In the genomic region with DNA sequence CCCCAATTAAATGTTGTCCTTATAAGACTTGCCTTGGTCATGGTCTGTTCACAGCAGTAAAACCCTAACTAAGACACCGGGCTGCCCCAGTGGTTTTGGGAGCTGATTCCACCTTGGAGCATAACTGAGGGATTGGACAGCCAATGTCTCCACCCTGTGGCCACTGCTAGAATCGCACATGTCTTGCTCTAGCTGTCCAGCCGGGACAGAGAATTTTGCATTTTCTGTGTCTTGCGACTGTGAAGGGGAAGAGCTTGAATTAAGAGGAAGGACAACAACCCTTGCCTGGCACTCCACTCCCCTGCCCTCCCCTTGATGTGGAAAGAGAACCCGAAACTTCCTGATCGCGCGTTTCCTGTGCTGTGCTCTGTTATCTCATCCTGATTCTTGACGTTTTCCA, we compare ENCODE assay signal across 8 mouse cellular contexts. TPM values are rescaled to one million over a fixed set of nuclear protein-coding genes. Genes with fewer than 3 reads are reported as not detected.
DNase-seq lines count a peak whose midpoint lies in the region; ATAC-seq and TF ChIP-seq lines count a peak whose summit lies in the region.

No protein-coding gene starts in this region.

- H3K4me3 ChIP-seq in embryonic facial prominence, embryonic 14.5 days (ENCODE audit: low read depth, low read length): no peak overlapping the region
- H3K4me3 ChIP-seq in heart, embryonic 10.5 days: no peak overlapping the region
- no peak overlapping the region for H3K4me3 ChIP-seq in lung, adult 2 months (replicated peaks; ENCODE audit: extremely low read depth, low read depth, low read length)
- no peak overlapping the region for H3K4me3 ChIP-seq in olfactory bulb, adult 2 months (ENCODE audit: insufficient read depth, low read depth, low read length)
- no peak overlapping the region for H3K4me3 ChIP-seq in thymus, adult 2 months (ENCODE audit: control insufficient read depth, insufficient read depth, low read length)

- TF ChIP-seq CTCF in lung, adult 2 months (IDR thresholded peaks at IDR 0.05; ENCODE audit: insufficient read depth, low read length): peak; percentile 94
- 0 out of 2 replicates have a peak, but pooled peaks have one; percentile 38 for TF ChIP-seq CTCF in olfactory bulb, adult 2 months (IDR thresholded peaks at IDR 0.05; ENCODE audit: insufficient read depth, low read depth, low read length)
- peak; percentile 49; the same call in 1 of the 2 replicates for TF ChIP-seq CTCF in thymus, adult 2 months (IDR thresholded peaks at IDR 0.05; ENCODE audit: borderline replicate concordance, control insufficient read depth, extremely low read depth, insufficient read depth, low read length, poor library complexity)

- 16% methylated on average over 9 of the region's 9 CpGs for WGBS in embryonic facial prominence, embryonic 14.5 days
- 12% methylated on average over 9 of the region's 9 CpGs for WGBS in heart, embryonic 10.5 days
- WGBS in large intestine, adult 2 months: 10% methylated on average over 9 of the region's 9 CpGs
- 7% methylated on average over 9 of the region's 9 CpGs for WGBS in lung, adult 2 months
- 19% methylated on average over 9 of the region's 9 CpGs for WGBS in olfactory bulb, adult 2 months
- WGBS in thymus, adult 2 months: 9% methylated on average over 9 of the region's 9 CpGs

- H3K27ac ChIP-seq in embryonic facial prominence, embryonic 14.5 days (replicated peaks; ENCODE audit: low read depth, low read length): no peak overlapping the region
- H3K27ac ChIP-seq in heart, embryonic 10.5 days: no peak overlapping the region
- no peak overlapping the region for H3K27ac ChIP-seq in olfactory bulb, adult 2 months (ENCODE audit: insufficient read depth, low read depth, low read length)
- no peak overlapping the region for H3K27ac ChIP-seq in thymus, adult 2 months (ENCODE audit: control insufficient read depth, insufficient read depth, low read length)

- ATAC-seq in embryonic facial prominence, embryonic 14.5 days (ENCODE audit: low read depth): peak; percentile 47; the same call in 1 of the 2 replicates

- H3K36me3 ChIP-seq in embryonic facial prominence, embryonic 14.5 days (ENCODE audit: control insufficient read depth, insufficient read depth, low read length): no peaks in the 10 kb centered on the region
- H3K36me3 ChIP-seq in heart, embryonic 10.5 days: no peaks in the 10 kb centered on the region
- H3K36me3 ChIP-seq in thymus, adult 2 months (ENCODE audit: control insufficient read depth, insufficient read depth, low read length): no peaks in the 10 kb centered on the region

- H3K9ac ChIP-seq in embryonic facial prominence, embryonic 14.5 days (ENCODE audit: low read depth, low read length): no peak overlapping the region

- no peaks in the 10 kb centered on the region for H3K4me1 ChIP-seq in embryonic facial prominence, embryonic 14.5 days (ENCODE audit: control insufficient read depth, insufficient read depth, low read length)
- peaks cover 6% of the 10 kb centered on the region for H3K4me1 ChIP-seq in heart, embryonic 10.5 days
- H3K4me1 ChIP-seq in lung, adult 2 months (ENCODE audit: control insufficient read depth, insufficient read depth, low read length): no peaks in the 10 kb centered on the region
- 0 out of 2 replicates have a peak, but pooled peaks cover 3% of the 10 kb centered on the region for H3K4me1 ChIP-seq in olfactory bulb, adult 2 months (ENCODE audit: control insufficient read depth, insufficient read depth, low read length)
- H3K4me1 ChIP-seq in thymus, adult 2 months (replicated peaks; ENCODE audit: control insufficient read depth, insufficient read depth, low read length): no peaks in the 10 kb centered on the region

- peak; percentile 70 to 72 for DNase-seq in B cell, adult 2 months
- peak; percentile 75 to 77 for DNase-seq in adrenal gland, postnatal 36 days
- peak; percentile 80 for DNase-seq in embryonic facial prominence, embryonic 14.5 days (ENCODE audit: low spot score)
- peak; percentile 83 for DNase-seq in heart, embryonic 10.5 days (ENCODE audit: low spot score)
- DNase-seq in large intestine, adult 2 months (ENCODE audit: low read depth, low spot score): peak; percentile 24
- DNase-seq in lung, adult 2 months: peak; percentile 72
- DNase-seq in thymus, adult 2 months: peak; percentile 45

- H3K4me2 ChIP-seq in embryonic facial prominence, embryonic 14.5 days (ENCODE audit: low read depth, low read length): no peak overlapping the region

- H3K27me3 ChIP-seq in embryonic facial prominence, embryonic 14.5 days (replicated peaks; ENCODE audit: control insufficient read depth, insufficient read depth, low read length): no peaks in the 10 kb centered on the region; the same call in 1 of the 2 replicates
- H3K27me3 ChIP-seq in heart, embryonic 10.5 days (ENCODE audit: insufficient read depth, poor library complexity, severe bottlenecking): no peaks in the 10 kb centered on the region
- no peaks in the 10 kb centered on the region for H3K27me3 ChIP-seq in thymus, adult 2 months (ENCODE audit: control insufficient read depth, insufficient read depth, low read length)

- no peak for TF ChIP-seq POLR2A in lung, adult 2 months (IDR thresholded peaks at IDR 0.05; ENCODE audit: borderline replicate concordance, extremely low read depth, low read depth, low read length)
- no peak for TF ChIP-seq POLR2A in olfactory bulb, adult 2 months (IDR thresholded peaks at IDR 0.05; ENCODE audit: insufficient read depth, low read depth, low read length)
- TF ChIP-seq POLR2A in thymus, adult 2 months (IDR thresholded peaks at IDR 0.05; ENCODE audit: control insufficient read depth, extremely low read depth, insufficient read depth, low read length, poor library complexity): no peak

- H3K9me3 ChIP-seq in embryonic facial prominence, embryonic 14.5 days (ENCODE audit: control insufficient read depth, low read length): no peaks in the 10 kb centered on the region
- H3K9me3 ChIP-seq in heart, embryonic 10.5 days: no peaks in the 10 kb centered on the region

RNA-seq across cellular contexts. Expression of a gene that starts 21.3 kb away (rescaled TPM):
- 1 to 10 TPM in 1 of 2 experiments, under 1 TPM in 1; 0.89 to 1.5 TPM for total RNA-seq in adrenal gland, postnatal 36 days (2021)
- 0.39 and 0.49 TPM in 2 replicates for polyA plus RNA-seq in embryonic facial prominence, embryonic 14.5 days (2014; fragmentation: Nextera tagmentation; extraction: Ambion mirVana)
- polyA plus RNA-seq in heart, embryonic 10.5 days (2016; fragmentation: Nextera tagmentation; extraction: Ambion mirVana): 0.48 and 1.0 TPM in 2 replicates
- polyA plus RNA-seq in large intestine, adult 2 months (2012; rRNA removed): 0.25 and 0.63 TPM in 2 replicates
- 2.4 and 5.4 TPM in 2 replicates for polyA plus RNA-seq in lung, adult 2 months (2012; rRNA removed)
- not detected in 2 replicates for polyA plus RNA-seq in olfactory bulb, adult 2 months (2012; ENCODE audit: insufficient read depth, insufficient read length, low replicate concordance, missing spikeins)
- 0.78 and 1.1 TPM in 2 replicates for polyA plus RNA-seq in thymus, adult 2 months (2012; rRNA removed)

RNA-seq across cellular contexts. Expression of a gene that starts 23.0 kb away (rescaled TPM):
- total RNA-seq in adrenal gland, postnatal 36 days (2021): 1 to 10 TPM; 1.4 to 2.4 TPM
- 0.96 and 1.7 TPM in 2 replicates for polyA plus RNA-seq in embryonic facial prominence, embryonic 14.5 days (2014; fragmentation: Nextera tagmentation; extraction: Ambion mirVana)
- 0.46 and 0.62 TPM in 2 replicates for polyA plus RNA-seq in heart, embryonic 10.5 days (2016; fragmentation: Nextera tagmentation; extraction: Ambion mirVana)
- polyA plus RNA-seq in large intestine, adult 2 months (2012; rRNA removed): 1.3 and 2.2 TPM in 2 replicates
- 2.5 and 5.0 TPM in 2 replicates for polyA plus RNA-seq in lung, adult 2 months (2012; rRNA removed)
- not detected in 2 replicates for polyA plus RNA-seq in olfactory bulb, adult 2 months (2012; ENCODE audit: insufficient read depth, insufficient read length, low replicate concordance, missing spikeins)
- polyA plus RNA-seq in thymus, adult 2 months (2012; rRNA removed): 3.7 and 4.2 TPM in 2 replicates

RNA-seq across cellular contexts. Expression of a gene that starts 56.1 kb away (rescaled TPM):
- total RNA-seq in adrenal gland, postnatal 36 days (2021): not detected
- polyA plus RNA-seq in embryonic facial prominence, embryonic 14.5 days (2014; fragmentation: Nextera tagmentation; extraction: Ambion mirVana): not detected in 2 replicates
- not detected in 2 replicates for polyA plus RNA-seq in heart, embryonic 10.5 days (2016; fragmentation: Nextera tagmentation; extraction: Ambion mirVana)
- 0.63 and 1.2 TPM in 2 replicates for polyA plus RNA-seq in large intestine, adult 2 months (2012; rRNA removed)
- 0.68 and 1.2 TPM in 2 replicates for polyA plus RNA-seq in lung, adult 2 months (2012; rRNA removed)
- polyA plus RNA-seq in olfactory bulb, adult 2 months (2012; ENCODE audit: insufficient read depth, insufficient read length, low replicate concordance, missing spikeins): not detected in 2 replicates
- 2.1 and 5.8 TPM in 2 replicates for polyA plus RNA-seq in thymus, adult 2 months (2012; rRNA removed)

Comparison
In these comparisons a context has a peak if more than half of its experiments do, and no peak if none do; other contexts are left out.
1. DNase-seq: peak in every context shown above with its lines; median percentile 83 in heart, embryonic 10.5 days; 80 in embryonic facial prominence, embryonic 14.5 days; 76 in adrenal gland, postnatal 36 days; 72 in lung, adult 2 months; 71 in B cell, adult 2 months; 45 in thymus, adult 2 months; 24 in large intestine, adult 2 months.
2. CTCF ChIP-seq: peak in every context shown above with its lines; median percentile 94 in lung, adult 2 months; 49 in thymus, adult 2 months; 38 in olfactory bulb, adult 2 months.